Mouse (Mus musculus) brown adipose tissue, adult 24 weeks (tissue): ENCODE results near the gene Cdc26. TPM values are rescaled to one million over a fixed set of nuclear protein-coding genes. Genes with fewer than 3 reads are reported as not detected.

Source experiments
- H3K27ac ChIP-seq: fragments of 200-500 bp; replicated peaks from 2 replicates; pipeline ENCODE4 v1.5.1; 2012; ENCODE audit warnings: low read depth, mild to moderate bottlenecking, low read length
- H3K4me1 ChIP-seq: fragments of 200-500 bp; 2 replicates; pipeline ENCODE4 v1.6.1; 2012; ENCODE audit warnings: low read length, mixed read lengths; ENCODE audit not compliant: control insufficient read depth, insufficient read depth, insufficient read length
- H3K4me3 ChIP-seq: fragments of 200-500 bp; 2 replicates; pipeline ENCODE4 v1.5.1; 2012; ENCODE audit warnings: low read depth, mild to moderate bottlenecking, low read length, moderate library complexity; ENCODE audit not compliant: insufficient read depth
- polyA plus RNA-seq: library from polyadenylated mRNA; stranded (reverse); fragments of >200 nt; gene quantifications from 2 replicates; pipeline ENCODE4 v1.2.4, GENCODE M21; 2012; ENCODE audit not compliant: missing spikeins, insufficient read depth, insufficient read length

Cdc26 gene
- polyA plus RNA-seq, 1 experiment: 76.2 TPM

DNA sequence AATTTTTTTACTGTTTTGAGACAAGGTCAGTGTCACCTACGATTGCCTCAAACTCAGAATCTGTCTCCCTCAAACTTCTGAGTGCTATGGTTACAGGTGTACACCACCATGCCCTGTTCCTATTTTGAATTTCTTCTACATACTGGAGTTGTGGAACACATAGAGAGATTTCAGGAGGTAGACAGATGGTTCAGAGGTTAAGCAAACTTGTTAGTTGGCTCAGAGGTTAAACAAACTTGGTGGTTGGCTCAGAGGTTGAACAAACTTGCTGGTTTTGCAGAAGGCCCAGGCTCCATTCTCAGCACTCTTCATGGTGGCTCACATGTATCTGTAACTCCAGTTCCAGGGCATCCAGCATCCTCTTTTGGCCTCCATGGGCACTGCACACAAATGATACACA lies 24.3 kb downstream of the Cdc26 start:
- no peak overlapping the region for H3K27ac ChIP-seq
- H3K4me3 ChIP-seq: no peak overlapping the region
- no peaks in the 10 kb centered on the region for H3K4me1 ChIP-seq

DNA sequence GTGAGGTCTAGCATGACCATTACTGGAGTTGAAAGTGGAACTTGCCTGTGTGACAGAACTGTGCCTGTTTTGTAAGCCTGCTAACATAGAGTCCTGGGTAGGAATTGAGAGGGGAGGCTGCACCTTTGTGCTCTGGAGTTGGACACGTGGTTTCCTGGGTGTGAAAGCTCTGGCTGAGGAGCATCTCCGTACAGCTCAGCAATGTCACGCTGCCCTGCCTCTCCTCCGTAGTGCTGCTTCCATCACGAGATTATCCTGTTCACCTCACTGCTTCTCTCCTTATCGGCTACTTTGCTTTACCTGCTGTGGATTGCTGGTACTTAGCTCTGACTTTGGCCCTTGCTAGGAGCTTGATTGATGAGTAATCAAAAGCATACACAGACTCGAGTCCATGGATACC lies 24.7 kb downstream of the Cdc26 start:
- Histone ChIP-seq H3K27ac (no peak overlapping the region), H3K4me3 (no peak overlapping the region), H3K4me1 (no peaks in the 10 kb centered on the region)

DNA sequence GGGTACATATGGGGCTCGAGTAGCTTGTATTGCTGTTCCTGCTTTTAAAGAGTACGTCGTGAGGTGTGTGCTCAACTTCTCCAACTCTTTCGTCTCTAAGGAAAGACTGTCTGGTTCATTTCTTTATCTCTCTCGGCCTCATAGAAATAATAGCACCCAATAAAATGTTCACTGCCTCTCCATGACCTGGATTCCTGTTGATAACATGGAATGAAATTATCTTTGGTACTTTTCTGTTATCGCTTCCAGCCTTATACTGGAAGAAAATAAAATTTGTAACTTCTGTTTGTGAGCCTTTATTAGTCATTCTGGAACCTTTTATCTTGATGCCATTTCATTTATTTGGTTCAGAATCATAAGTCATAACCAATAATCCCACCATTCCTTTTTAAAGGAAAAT lies 25.2 kb downstream of the Cdc26 start:
- H3K27ac ChIP-seq: no peak overlapping the region
- no peak overlapping the region for H3K4me3 ChIP-seq
- H3K4me1 ChIP-seq: no peaks in the 10 kb centered on the region

DNA sequence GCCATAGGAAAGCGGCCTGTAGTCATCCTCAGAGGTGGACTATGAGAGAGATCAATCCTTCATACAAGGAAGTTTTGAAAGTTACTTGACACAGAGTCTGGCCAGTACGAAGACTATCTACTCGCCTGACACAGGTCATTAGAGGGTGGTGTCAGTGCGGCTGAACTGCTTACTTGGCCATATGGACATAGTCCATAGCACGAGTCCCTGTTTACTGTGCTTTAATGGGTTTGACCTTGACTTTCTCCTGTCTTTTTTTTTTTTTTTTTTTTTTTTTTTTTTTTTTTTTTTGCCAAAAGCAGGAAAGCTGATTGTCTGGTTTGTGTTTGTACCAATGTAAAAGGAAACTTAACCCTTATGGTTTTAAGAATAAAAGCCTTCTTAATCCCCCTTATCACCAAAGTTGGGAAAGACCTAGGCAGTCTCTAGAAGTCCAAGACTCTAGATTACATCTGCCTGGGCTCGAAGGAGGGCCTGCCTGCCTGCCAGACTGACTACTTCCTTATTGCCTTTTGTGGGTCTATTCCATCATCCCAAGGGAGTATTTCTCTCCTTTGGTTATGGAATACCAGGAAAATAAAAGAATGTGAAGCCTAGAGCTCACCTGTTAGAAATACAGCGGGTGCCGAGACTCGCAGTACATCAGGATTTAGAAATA lies 28.6 kb downstream of the Cdc26 start:
- Histone ChIP-seq H3K4me3 (no peak overlapping the region), H3K4me1 (no peaks in the 10 kb centered on the region), H3K27ac (no peak overlapping the region)

DNA sequence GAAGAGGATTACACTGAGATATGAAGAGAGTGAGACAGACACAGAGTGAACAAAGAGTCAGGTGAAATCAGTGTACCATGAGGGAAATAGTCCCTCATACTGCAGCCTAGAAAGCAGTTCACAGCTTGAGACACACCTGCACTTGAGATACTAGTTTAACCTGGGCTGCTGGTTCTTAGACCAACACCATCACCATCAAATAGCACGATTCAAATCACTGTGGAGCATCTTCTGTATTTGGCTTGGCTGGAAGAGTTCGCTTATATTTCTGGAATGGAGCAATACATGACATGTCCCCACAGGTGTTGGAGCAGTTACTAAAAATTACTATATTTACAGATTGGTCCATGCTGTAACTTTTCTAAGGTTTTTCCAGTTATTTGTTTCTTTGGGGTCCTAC lies 32.3 kb downstream of the Cdc26 start:
- no peak overlapping the region for H3K4me3 ChIP-seq
- no peak overlapping the region for H3K27ac ChIP-seq
- no peaks in the 10 kb centered on the region for H3K4me1 ChIP-seq

DNA sequence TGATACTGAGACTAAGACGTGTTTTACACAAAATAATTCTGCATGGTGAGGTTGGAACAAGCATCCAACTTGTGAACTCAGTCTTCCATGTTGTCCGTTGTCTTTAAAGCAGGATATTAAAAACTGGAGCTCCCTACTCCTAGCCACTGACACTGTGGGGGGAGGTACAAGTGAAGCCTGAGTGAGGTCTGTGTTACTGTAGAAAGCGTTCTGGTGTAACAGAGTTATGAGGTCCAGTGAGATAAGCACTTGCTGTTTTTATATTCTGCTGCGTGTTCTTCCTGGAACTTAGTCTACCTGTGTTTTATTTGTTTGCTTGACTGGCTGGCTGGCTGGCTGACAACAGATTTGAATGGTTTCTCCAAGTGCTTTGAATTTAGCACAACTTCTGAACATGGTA lies 34.1 kb downstream of the Cdc26 start:
- H3K27ac ChIP-seq: no peak overlapping the region
- no peaks in the 10 kb centered on the region for H3K4me1 ChIP-seq
- no peak overlapping the region for H3K4me3 ChIP-seq

DNA sequence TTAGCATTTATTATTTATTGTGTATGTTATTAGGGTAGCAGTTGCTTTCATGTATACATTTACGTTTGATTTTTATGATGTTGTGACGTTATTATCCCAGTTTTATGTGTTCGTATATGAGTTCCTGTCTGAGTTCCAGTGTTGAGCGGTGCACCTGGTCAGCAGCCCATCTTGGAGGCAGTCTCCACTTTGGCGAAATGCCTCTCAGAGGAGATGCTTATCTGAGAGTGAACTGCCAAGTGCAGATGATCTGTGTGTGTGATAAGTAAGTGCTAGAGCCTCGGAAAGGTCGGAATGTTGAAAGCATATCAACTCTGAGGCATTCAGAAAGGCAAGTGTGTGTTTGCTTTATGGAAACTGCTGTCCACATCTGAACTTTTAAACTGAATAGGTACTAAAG lies 34.8 kb downstream of the Cdc26 start:
- Histone ChIP-seq H3K27ac (no peak overlapping the region), H3K4me1 (no peaks in the 10 kb centered on the region), H3K4me3 (no peak overlapping the region)

DNA sequence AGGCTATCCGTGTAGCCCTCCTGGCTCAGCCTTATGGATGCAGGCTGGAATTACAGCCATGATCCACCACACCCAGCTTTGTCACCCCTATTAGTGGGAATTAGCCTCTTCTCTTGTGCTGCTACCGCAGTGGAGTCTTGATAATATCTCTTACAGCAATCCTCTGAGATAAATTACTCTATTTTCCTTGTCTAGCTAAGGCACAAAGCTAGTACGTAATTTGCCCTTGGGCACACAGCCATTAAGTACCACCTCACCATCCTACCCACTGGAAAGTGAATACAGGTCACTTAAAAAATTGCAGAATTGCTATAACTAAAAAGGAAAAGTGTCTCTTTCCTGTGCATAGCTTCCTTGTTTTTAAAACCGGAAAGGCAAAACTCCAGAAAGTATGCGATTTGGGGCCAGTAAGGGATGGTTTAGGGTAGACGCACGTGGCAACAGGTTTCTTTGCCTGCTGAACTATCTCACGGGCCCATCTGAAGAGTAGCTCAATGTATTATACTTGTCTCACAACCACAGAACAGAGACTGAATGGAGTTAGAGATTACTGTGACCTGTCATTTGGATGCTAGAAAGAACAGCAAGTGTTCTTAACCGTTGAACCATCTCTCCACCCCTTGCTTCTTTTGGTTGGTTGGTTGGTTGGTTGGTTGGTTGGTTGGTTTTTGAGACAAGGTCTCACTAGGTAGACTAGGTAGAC lies 35.5 kb downstream of the Cdc26 start:
- H3K27ac ChIP-seq: no peak overlapping the region
- no peaks in the 10 kb centered on the region for H3K4me1 ChIP-seq
- H3K4me3 ChIP-seq: no peak overlapping the region

DNA sequence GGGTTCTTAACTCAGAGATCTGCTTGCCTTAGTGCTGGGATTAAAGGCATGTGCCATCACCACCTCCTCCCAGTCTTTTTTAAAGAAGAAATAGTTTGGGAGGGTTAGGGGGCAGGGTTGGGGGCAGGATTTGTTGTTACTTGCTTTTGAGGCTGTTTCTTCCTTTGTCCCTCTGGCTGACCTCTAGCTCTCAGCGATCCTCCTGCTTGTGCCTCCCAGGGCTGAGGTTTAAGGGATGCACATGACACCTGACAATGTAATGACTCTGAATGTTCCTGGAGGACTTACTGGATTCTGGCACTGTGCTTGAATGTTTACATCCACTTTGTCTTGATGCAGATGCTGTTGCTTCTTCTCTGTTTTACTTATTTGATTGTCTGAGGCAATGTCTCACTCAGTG lies 36.0 kb downstream of the Cdc26 start:
- H3K4me1 ChIP-seq: no peaks in the 10 kb centered on the region

DNA sequence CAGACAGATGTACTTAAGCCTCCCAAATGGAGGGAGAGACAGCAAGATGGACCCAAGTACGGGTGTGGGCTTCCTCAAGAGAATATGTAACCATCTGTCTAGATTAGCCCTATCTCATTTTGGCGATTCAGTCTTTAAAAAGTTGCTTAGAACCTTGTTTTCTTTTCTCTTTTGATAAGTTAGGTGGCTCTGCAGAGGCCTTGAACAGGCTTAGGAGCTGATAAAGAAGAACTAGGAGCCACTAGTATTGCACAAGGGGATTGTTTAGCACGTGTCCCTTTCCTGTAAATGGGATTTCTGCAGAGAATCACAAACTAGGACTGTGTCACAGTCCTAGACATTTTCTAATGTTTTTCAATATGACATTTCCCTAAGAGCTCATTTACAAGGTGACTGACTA lies 39.4 kb downstream of the Cdc26 start:
- H3K27ac ChIP-seq: no peak overlapping the region
- H3K4me1 ChIP-seq: no peaks in the 10 kb centered on the region
- no peak overlapping the region for H3K4me3 ChIP-seq

More for the DNA sequence above, 36.0 kb downstream of the Cdc26 start:
- Histone ChIP-seq H3K4me3 (no peak overlapping the region), H3K27ac (no peak overlapping the region)

DNA sequence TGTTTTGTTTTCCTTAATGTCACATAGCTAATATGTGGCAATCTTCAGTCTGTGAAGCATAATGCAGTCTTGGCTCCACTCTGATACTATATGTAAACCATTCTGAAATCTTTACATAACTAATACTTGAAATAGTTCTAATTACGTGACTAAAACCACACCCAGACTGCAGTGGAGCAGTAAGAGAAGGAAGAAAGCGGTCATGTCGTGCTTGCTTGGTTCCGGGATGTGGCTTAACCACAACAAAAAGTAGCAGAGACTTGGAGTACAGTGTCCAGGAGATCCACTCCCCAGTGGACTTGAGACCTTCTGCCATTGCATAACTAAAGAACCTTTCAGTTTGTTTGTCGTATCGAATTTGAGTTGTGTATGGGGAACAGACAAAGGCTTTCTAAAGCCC lies 40.9 kb downstream of the Cdc26 start:
- no peaks in the 10 kb centered on the region for H3K4me1 ChIP-seq
- H3K27ac ChIP-seq: no peak overlapping the region
- no peak overlapping the region for H3K4me3 ChIP-seq

DNA sequence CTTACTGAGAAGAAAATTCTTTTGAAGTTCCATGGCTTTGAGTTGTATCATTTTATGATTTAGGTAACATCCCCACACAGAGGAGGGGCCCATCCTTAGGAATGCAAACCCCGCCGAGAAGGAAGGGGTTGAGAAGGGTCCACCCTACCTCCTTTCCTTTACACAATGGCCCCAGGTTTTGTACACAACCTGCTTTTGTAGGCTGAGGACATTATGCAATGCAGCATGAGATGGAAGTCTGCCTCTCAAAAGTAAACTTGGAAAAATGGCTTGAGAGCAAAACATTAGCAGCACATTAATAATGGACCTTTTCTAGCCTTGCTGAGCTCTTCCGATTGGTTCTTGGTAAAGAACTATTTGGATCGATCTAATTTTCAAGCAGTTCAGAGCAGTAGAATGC lies 42.2 kb downstream of the Cdc26 start:
- no peaks in the 10 kb centered on the region for H3K4me1 ChIP-seq
- H3K4me3 ChIP-seq: no peak overlapping the region
- no peak overlapping the region for H3K27ac ChIP-seq

DNA sequence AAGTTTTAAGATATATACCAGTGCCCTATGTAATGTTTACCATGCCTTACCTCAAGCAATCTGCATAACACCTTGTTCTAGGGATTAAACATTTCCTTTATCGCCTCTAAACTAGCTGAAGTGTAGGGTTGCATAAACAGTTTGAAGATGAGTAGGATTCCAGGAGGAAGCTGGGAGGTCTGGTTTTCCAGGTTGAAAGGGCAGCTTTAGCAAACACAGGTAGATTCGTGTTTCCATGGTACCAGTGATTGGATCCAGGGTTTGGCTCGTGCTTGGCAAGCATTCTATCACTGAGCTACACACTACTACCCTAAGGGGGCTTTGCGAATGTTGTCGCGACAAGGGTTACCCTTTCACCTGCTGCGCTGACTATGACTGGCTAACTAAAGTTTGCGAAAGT lies 44.1 kb downstream of the Cdc26 start:
- 0 out of 2 replicates have a peak, but pooled peaks cover 2% of the 10 kb centered on the region for H3K4me1 ChIP-seq
- H3K4me3 ChIP-seq: no peak overlapping the region
- no peak overlapping the region for H3K27ac ChIP-seq

DNA sequence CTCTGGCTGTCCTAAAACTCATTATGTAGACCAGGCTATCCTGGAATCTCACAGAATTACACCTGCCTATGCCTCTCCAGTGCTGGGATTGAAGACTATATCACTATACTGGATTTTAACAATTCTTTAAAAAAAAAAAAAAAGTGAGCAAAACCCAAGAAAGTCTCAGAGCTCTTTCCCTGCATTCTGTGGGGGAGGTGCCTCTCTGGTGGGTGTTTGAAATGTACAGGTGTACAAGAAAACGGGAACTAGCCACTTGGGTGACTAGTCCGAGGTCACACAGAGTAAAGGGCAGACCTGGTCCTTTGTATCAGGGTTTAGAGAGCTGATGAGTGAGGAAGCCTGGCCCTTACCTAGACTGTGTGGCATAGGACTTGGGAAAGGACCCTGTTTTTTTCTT lies 46.0 kb downstream of the Cdc26 start:
- Histone ChIP-seq H3K27ac (no peak overlapping the region), H3K4me1 (0 out of 2 replicates have a peak, but pooled peaks cover 3% of the 10 kb centered on the region), H3K4me3 (no peak overlapping the region)

DNA sequence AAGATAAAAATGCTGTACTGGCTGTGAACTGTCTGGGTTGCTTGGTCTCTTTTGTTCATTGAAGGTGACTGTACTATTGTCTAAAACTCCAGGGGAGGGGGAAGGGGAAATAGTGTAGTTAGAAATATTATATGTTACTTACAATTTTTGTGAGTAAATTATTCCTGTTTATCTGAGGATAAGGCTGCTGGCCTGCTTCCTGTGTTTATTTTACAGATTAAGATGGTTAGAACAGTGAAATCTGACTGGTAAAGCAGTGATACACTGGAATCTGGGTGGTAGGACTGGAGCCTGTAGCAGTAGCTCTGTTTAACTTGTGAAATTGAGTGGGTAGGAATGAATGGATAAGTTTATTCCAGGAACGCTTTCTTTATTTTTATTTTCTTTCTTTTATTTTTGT lies 46.4 kb downstream of the Cdc26 start:
- Histone ChIP-seq H3K27ac (no peak overlapping the region), H3K4me3 (no peak overlapping the region), H3K4me1 (0 out of 2 replicates have a peak, but pooled peaks cover 3% of the 10 kb centered on the region)

DNA sequence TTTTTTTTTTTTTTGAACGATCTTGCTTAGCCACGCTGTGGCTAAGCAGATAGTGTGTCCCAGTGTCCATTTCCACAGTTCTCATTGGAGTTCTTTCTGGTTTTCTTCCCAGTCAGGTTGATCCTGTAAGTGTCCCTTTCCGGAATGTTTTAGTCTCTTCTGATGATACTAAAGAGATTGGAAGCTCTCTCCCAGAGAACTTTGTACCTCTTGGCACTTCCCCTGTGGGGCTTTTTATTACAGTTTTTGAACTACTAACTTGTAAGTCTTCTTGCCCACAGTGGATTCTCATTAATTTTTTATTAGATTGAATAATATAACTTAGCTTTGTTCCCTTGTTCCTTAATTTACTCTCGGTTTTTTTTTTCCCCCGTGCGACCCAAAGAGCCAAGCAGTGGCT lies 46.9 kb downstream of the Cdc26 start:
- Histone ChIP-seq H3K27ac (no peak overlapping the region), H3K4me3 (peak overlapping the region; percentile 72), H3K4me1 (0 out of 2 replicates have a peak, but pooled peaks cover 3% of the 10 kb centered on the region)
